Mouse (Mus musculus) natural killer cell, adult 2 months (primary cell): Measurements from ENCODE around the gene Psmb10.
A peak's percentile ranks its signal among the peaks of the same experiment; 100 is the strongest.

Source experiments
- DNase-seq, 2 experiments: peaks; one replicate each; pipeline ENCODE4 v3.0.0; 2022; ENCODE audit warnings: low spot score in 2 of 2

The Psmb10 gene

GRCm38 (mm10) chr8:105937496-105938305 lies 543 bp downstream of the Psmb10 start:
- DNase-seq = peak; percentile 61 to 63

- DNase-seq = peak; percentile 81 to 83
Observed at GRCm38 (mm10) chr8:105936866-105937475, 1.3 kb downstream of the Psmb10 start.

GRCm38 (mm10) chr8:105935863-105936603 lies 2.2 kb downstream of the Psmb10 start:
- no peak for DNase-seq

- no peak for DNase-seq
Observed at GRCm38 (mm10) chr8:105935105-105935504, 3.1 kb downstream of the Psmb10 start.

GRCm38 (mm10) chr8:105933762-105934161 lies 4.5 kb downstream of the Psmb10 start, which contains the start of gene Ctrl:
Ctrl (minus strand) TSS chr8:105933862.
- no peak for DNase-seq

GRCm38 (mm10) chr8:105932525-105932924 lies 5.7 kb downstream of the Psmb10 start:
- DNase-seq = no peak

GRCm38 (mm10) chr8:105931271-105931670 lies 7.0 kb downstream of the Psmb10 start:
- DNase-seq = no peak

- peak; percentile 79 to 86 for DNase-seq
Observed at GRCm38 (mm10) chr8:105930602-105931001, 7.6 kb downstream of the Psmb10 start.

GRCm38 (mm10) chr8:105925123-105925522 lies 13.1 kb downstream of the Psmb10 start:
- no peak for DNase-seq

- peak in 1 of 2 experiments; percentile 10 for DNase-seq
Observed at GRCm38 (mm10) chr8:105919390-105919789, 18.9 kb downstream of the Psmb10 start.

GRCm38 (mm10) chr8:105900941-105901616 lies 37.2 kb downstream of the Psmb10 start:
- DNase-seq = peak; percentile 54 to 58

- DNase-seq = peak; percentile 87 to 90
Observed at GRCm38 (mm10) chr8:105900180-105900940, 37.9 kb downstream of the Psmb10 start, which contains the start of gene Pskh1. Pskh1 (plus strand) TSS chr8:105900441.

- no peak for DNase-seq
Observed at GRCm38 (mm10) chr8:105897801-105898480, 40.3 kb downstream of the Psmb10 start.

GRCm38 (mm10) chr8:105893339-105893738 lies 44.9 kb downstream of the Psmb10 start, which contains the start of gene Nrn1l:
Nrn1l (plus strand) TSS chr8:105893567.
- DNase-seq = no peak

- DNase-seq = peak in 1 of 2 experiments; percentile 20
Observed at GRCm38 (mm10) chr8:105892432-105892831, 45.8 kb downstream of the Psmb10 start.

- DNase-seq = no peak
Observed at GRCm38 (mm10) chr8:105890870-105891269, 47.4 kb downstream of the Psmb10 start.

GRCm38 (mm10) chr8:105889756-105890465 lies 48.3 kb downstream of the Psmb10 start:
- DNase-seq = no peak
